Mouse (Mus musculus): Measurements from ENCODE around the gene Lrrfip1.

Gene Lrrfip1

GRCm38 (mm10) chr1:91056416-91056815 lies 57.9 kb downstream of the Lrrfip1 start:
- DNase-seq (ENCODE audit: low spot score in 2 of 2) = no peak

GRCm38 (mm10) chr1:91057311-91058245 lies 59.0 kb downstream of the Lrrfip1 start:
- DNase-seq (ENCODE audit: low spot score in 2 of 2) = no peak

- no peak for DNase-seq (ENCODE audit: low spot score in 2 of 2)
Observed at GRCm38 (mm10) chr1:91058251-91058650, 59.7 kb downstream of the Lrrfip1 start.

GRCm38 (mm10) chr1:91059792-91060604 lies 61.5 kb downstream of the Lrrfip1 start:
- DNase-seq (ENCODE audit: low spot score in 2 of 2) = no peak

- DNase-seq (ENCODE audit: low spot score in 2 of 2) = no peak
Observed at GRCm38 (mm10) chr1:91061105-91061504, 62.6 kb downstream of the Lrrfip1 start.

- peak in 1 of 2 experiments; percentile 56 for DNase-seq (ENCODE audit: low spot score in 2 of 2)
Observed at GRCm38 (mm10) chr1:91062363-91062762, 63.8 kb downstream of the Lrrfip1 start.

- DNase-seq (ENCODE audit: low spot score in 2 of 2) = no peak
Observed at GRCm38 (mm10) chr1:91064053-91064452, 65.5 kb downstream of the Lrrfip1 start.

- DNase-seq (ENCODE audit: low spot score in 2 of 2) = no peak
Observed at GRCm38 (mm10) chr1:91064903-91065525, 66.5 kb downstream of the Lrrfip1 start.

GRCm38 (mm10) chr1:91066061-91066460 lies 67.5 kb downstream of the Lrrfip1 start:
- DNase-seq (ENCODE audit: low spot score in 2 of 2) = no peak

GRCm38 (mm10) chr1:91066599-91066998 lies 68.1 kb downstream of the Lrrfip1 start:
- DNase-seq (ENCODE audit: low spot score in 2 of 2) = no peak

- DNase-seq (ENCODE audit: low spot score in 2 of 2) = no peak
Observed at GRCm38 (mm10) chr1:91067716-91068115, 69.2 kb downstream of the Lrrfip1 start.

GRCm38 (mm10) chr1:91069575-91069974 lies 71.0 kb downstream of the Lrrfip1 start:
- no peak for DNase-seq (ENCODE audit: low spot score in 2 of 2)

- DNase-seq (ENCODE audit: low spot score in 2 of 2) = no peak
Observed at GRCm38 (mm10) chr1:91070547-91070946, 72.0 kb downstream of the Lrrfip1 start.

- DNase-seq (ENCODE audit: low spot score in 2 of 2) = no peak
Observed at GRCm38 (mm10) chr1:91071671-91072290, 73.2 kb downstream of the Lrrfip1 start.

- DNase-seq (ENCODE audit: low spot score in 2 of 2) = no peak
Observed at GRCm38 (mm10) chr1:91076946-91077345, 78.4 kb downstream of the Lrrfip1 start.

- DNase-seq (ENCODE audit: low spot score in 2 of 2) = no peak
Observed at GRCm38 (mm10) chr1:91077456-91077855, 78.9 kb downstream of the Lrrfip1 start.

GRCm38 (mm10) chr1:91077980-91078379 lies 79.4 kb downstream of the Lrrfip1 start:
- DNase-seq (ENCODE audit: low spot score in 2 of 2) = no peak

- no peak for DNase-seq (ENCODE audit: low spot score in 2 of 2)
Observed at GRCm38 (mm10) chr1:91079740-91080422, 81.3 kb downstream of the Lrrfip1 start.

- no peak for DNase-seq (ENCODE audit: low spot score in 2 of 2)
Observed at GRCm38 (mm10) chr1:91080423-91080749, 81.8 kb downstream of the Lrrfip1 start.

- DNase-seq (ENCODE audit: low spot score in 2 of 2) = no peak
Observed at GRCm38 (mm10) chr1:91084374-91084773, 85.8 kb downstream of the Lrrfip1 start.

- DNase-seq (ENCODE audit: low spot score in 2 of 2) = no peak
Observed at GRCm38 (mm10) chr1:91085009-91085408, 86.5 kb downstream of the Lrrfip1 start.

Data from frontal cortex, postnatal 25 days (tissue).